Mouse (Mus musculus) embryonic facial prominence, embryonic 11.5 days (tissue): Measurements from ENCODE around the gene Cspg4. TPM values are rescaled to one million over a fixed set of nuclear protein-coding genes. Genes with fewer than 3 reads are reported as not detected.
"Not testable (repeated sequence)": the region's sequence is repeated elsewhere in the genome, so short reads cannot be mapped to it uniquely, and the experiment has no call there.

Source experiments
- ATAC-seq: fragments of 200-750 bp; cut with Nextera tagmentation; replicated peaks from 2 replicates; pipeline ENCODE4 v1.8.0; 2017; ENCODE audit warnings: low read depth; ENCODE audit not compliant: insufficient number of reproducible peaks, low FRiP score, low TSS enrichment
- DNase-seq: peaks from one replicate; pipeline ENCODE4 v3.0.0-alpha.2; 2015; ENCODE audit warnings: low spot score
- H3K27ac ChIP-seq: fragments of 300-500 bp; sonication (generic); replicated peaks from 2 replicates; pipeline ENCODE4 v1.5.1; 2014; ENCODE audit warnings: mild to moderate bottlenecking, low read depth, low read length, control low read depth
- H3K27me3 ChIP-seq: fragments of 300-500 bp; sonication (generic); 2 replicates; pipeline ENCODE4 v1.6.1; 2014; ENCODE audit warnings: mild to moderate bottlenecking, low read length, moderate library complexity, mixed read lengths; ENCODE audit not compliant: control insufficient read depth, insufficient read depth
- H3K36me3 ChIP-seq: fragments of 300-500 bp; sonication (generic); replicated peaks from 2 replicates; pipeline ENCODE4 v1.6.1; 2014; ENCODE audit warnings: low read depth, mild to moderate bottlenecking, low read length, moderate library complexity, mixed read lengths; ENCODE audit not compliant: control insufficient read depth, insufficient read depth
- H3K4me1 ChIP-seq: fragments of 300-500 bp; sonication (generic); 2 replicates; pipeline ENCODE4 v1.6.1; 2014; ENCODE audit warnings: low read length, mixed read lengths; ENCODE audit not compliant: control insufficient read depth, insufficient read depth
- H3K4me2 ChIP-seq: fragments of 300-500 bp; sonication (generic); 2 replicates; pipeline ENCODE4 v1.6.1; 2014; ENCODE audit warnings: low read depth, mild to moderate bottlenecking, control low read depth, low read length, moderate library complexity
- H3K4me3 ChIP-seq: fragments of 300-500 bp; sonication (generic); 2 replicates; pipeline ENCODE4 v1.5.1; 2014; ENCODE audit warnings: low read depth, low read length, control low read depth
- H3K9ac ChIP-seq: fragments of 300-500 bp; sonication (generic); replicated peaks from 2 replicates; pipeline ENCODE4 v1.6.1; 2014; ENCODE audit warnings: mild to moderate bottlenecking, control low read depth, low read length
- H3K9me3 ChIP-seq: fragments of 300-500 bp; sonication (generic); replicated peaks from 2 replicates; pipeline ENCODE4 v1.6.1; 2016; ENCODE audit warnings: mild to moderate bottlenecking, low read length, inconsistent platforms, mixed read lengths; ENCODE audit not compliant: control insufficient read depth
- WGBS: fragments of 180-500 bp; shearing (Covaris S2); extraction: QIAGEN DNeasy Blood & Tissue Kit; methylation state at CpG from one replicate; pipeline ENCODE4 v1.1.7; 2014; 5-methylcytosine and 5-hydroxymethylcytosine counted together
- polyA plus RNA-seq: library from polyadenylated mRNA; unstranded; fragments of >200 nt; fragmentation: Nextera tagmentation; extraction: Ambion mirVana; gene quantifications from 2 replicates; pipeline ENCODE4 v1.2.1, GENCODE M21; 2014

The Cspg4 gene
- polyA plus RNA-seq, 1 experiment from 2014 or later: 2.0 TPM

- Histone ChIP-seq H3K4me3 (no peak overlapping the region), H3K27ac (no peak overlapping the region), H3K27me3 (no peaks in the 10 kb centered on the region), H3K36me3 (no peaks in the 10 kb centered on the region), H3K4me1 (no peaks in the 10 kb centered on the region; the same call in 1 of the 2 replicates), H3K9ac (no peak overlapping the region), H3K4me2 (no peak overlapping the region), H3K9me3 (no peaks in the 10 kb centered on the region)
- DNase-seq (no peak), ATAC-seq (no peak)
- WGBS: 75% methylated on average over 1 of the region's 1 CpGs
These were observed 65.7 kb downstream of the Cspg4 start for GRCm38 (mm10) chr9:56930556-56930955.

- no peaks in the 10 kb centered on the region for H3K4me1 ChIP-seq
- no peak overlapping the region for H3K27ac ChIP-seq
- H3K36me3 ChIP-seq: no peaks in the 10 kb centered on the region
- H3K4me3 ChIP-seq: peak overlapping the region; percentile 65
- DNase-seq (no peak), ATAC-seq (no peak)
- H3K9ac ChIP-seq: no peak overlapping the region
- no peaks in the 10 kb centered on the region for H3K9me3 ChIP-seq
- peak overlapping the region; percentile 45 for H3K4me2 ChIP-seq
- 19% methylated on average over 6 of the region's 6 CpGs for WGBS
- no peaks in the 10 kb centered on the region for H3K27me3 ChIP-seq
These were observed 72.0 kb downstream of the Cspg4 start for GRCm38 (mm10) chr9:56936861-56937222.

- no peaks in the 10 kb centered on the region for H3K27me3 ChIP-seq
- peak; percentile 84 for ATAC-seq
- no peaks in the 10 kb centered on the region for H3K36me3 ChIP-seq
- under 1% methylated on average over 73 of the region's 73 CpGs for WGBS
- H3K27ac ChIP-seq: peak within 1 kb of the TSS; percentile 52
- peak within 1 kb of the TSS; percentile 68 for H3K9ac ChIP-seq
- no peaks in the 10 kb centered on the region for H3K4me1 ChIP-seq
- peak within 1 kb of the TSS; percentile 53 for H3K4me2 ChIP-seq
- peak within 1 kb of the TSS; percentile 65 for H3K4me3 ChIP-seq
- H3K9me3 ChIP-seq: no peaks in the 10 kb centered on the region
- peak; percentile 99 for DNase-seq
These were observed 72.7 kb downstream of the Cspg4 start, which contains the start of gene Imp3 for GRCm38 (mm10) chr9:56937223-56938160. Gene Imp3, plus strand, starts transcription at chr9:56937475.

GRCm38 (mm10) chr9:56938374-56938773 lies 73.5 kb downstream of the Cspg4 start:
- Histone ChIP-seq H3K4me1 (no peaks in the 10 kb centered on the region), H3K36me3 (no peaks in the 10 kb centered on the region), H3K27ac (no peak overlapping the region), H3K4me2 (peak overlapping the region; percentile 53), H3K9me3 (no peaks in the 10 kb centered on the region), H3K27me3 (no peaks in the 10 kb centered on the region), H3K4me3 (peak overlapping the region; percentile 65), H3K9ac (peak overlapping the region; percentile 68)
- under 1% methylated on average over 7 of the region's 7 CpGs for WGBS
- ATAC-seq (no peak), DNase-seq (peak; percentile 22)

- H3K36me3 ChIP-seq, H3K4me1 ChIP-seq, H3K9me3 ChIP-seq, ATAC-seq, H3K27me3 ChIP-seq, H3K9ac ChIP-seq, H3K27ac ChIP-seq, H3K4me2 ChIP-seq, H3K4me3 ChIP-seq: not testable (repeated sequence)
- DNase-seq: peak; percentile 67
- WGBS: 27% methylated on average over 3 of the region's 3 CpGs
These were observed 82.6 kb downstream of the Cspg4 start for GRCm38 (mm10) chr9:56947481-56947880.

- 88% methylated on average over 5 of the region's 5 CpGs for WGBS
- H3K4me2 ChIP-seq, ATAC-seq, DNase-seq, H3K4me3 ChIP-seq, H3K27ac ChIP-seq, H3K9me3 ChIP-seq, H3K4me1 ChIP-seq, H3K27me3 ChIP-seq, H3K36me3 ChIP-seq, H3K9ac ChIP-seq: not testable (repeated sequence)
These were observed 83.9 kb downstream of the Cspg4 start for GRCm38 (mm10) chr9:56948699-56949098.

Other genes with a start within 250 kb of the Cspg4 start
- 3.9 and 4.0 TPM in 2 replicates for gene Lingo1, start 68.6 kb upstream of the Cspg4 start, polyA plus RNA-seq
- not detected in 2 replicates for gene Odf3l1, start 354 bp upstream of the Cspg4 start, polyA plus RNA-seq
- 6.6 and 7.3 TPM in 2 replicates for gene Snx33, start 63.3 kb downstream of the Cspg4 start, polyA plus RNA-seq
- gene Imp3, start 72.4 kb downstream of the Cspg4 start, polyA plus RNA-seq: 76.4 and 80.3 TPM in 2 replicates
- gene Snupn, start 85.8 kb downstream of the Cspg4 start, polyA plus RNA-seq: 27.2 and 29.7 TPM in 2 replicates
- gene Ptpn9, start 129.9 kb downstream of the Cspg4 start, polyA plus RNA-seq: 38.9 and 39.9 TPM in 2 replicates
- 58.3 and 59.3 TPM in 2 replicates for gene Sin3a, start 207.0 kb downstream of the Cspg4 start, polyA plus RNA-seq